Mouse (Mus musculus) layer of hippocampus, adult 9-10 months (tissue): ENCODE results near the gene P4ha3.

Experiments used
- DNase-seq: peaks from one replicate; pipeline ENCODE4 v3.0.0; 2022; ENCODE audit warnings: low spot score

Gene P4ha3

DNA sequence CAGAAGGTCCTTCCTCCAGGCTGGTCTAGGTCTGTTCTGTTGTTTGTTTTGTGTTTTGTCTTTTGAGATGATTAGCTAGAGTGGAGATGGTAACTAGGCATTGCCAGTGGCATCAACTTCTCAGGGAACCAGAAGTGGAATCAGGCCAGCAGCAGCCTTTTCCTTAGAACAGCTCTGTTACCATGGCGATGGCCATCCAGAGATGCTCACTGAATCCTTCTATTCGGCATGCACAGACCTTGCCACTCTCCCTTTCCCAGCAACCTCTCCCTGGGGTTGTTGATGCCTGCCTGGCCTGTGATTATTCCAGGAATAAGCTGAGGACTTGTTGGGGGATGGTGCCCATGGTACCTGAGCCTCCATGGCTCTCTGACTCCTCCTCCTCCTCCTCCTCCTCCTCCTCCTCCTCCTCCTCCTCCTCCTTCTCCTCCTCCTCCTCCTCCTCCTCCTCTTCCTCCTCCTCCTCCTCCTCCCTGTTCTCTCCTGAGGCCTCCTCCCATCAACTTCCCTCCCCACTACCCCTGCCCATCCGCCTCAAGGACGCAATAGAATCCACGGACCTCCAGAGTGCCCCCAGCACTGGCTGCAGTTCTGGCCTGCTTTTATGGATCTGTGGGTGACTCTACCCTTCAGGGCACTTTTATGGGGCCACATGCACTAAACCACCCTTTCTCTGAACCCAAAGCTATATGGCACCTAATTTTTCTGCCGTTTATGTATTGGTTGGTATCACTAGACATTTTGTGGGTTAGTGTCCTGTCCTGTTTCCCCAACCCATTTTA lies 22.7 kb downstream of the P4ha3 start:
- DNase-seq: no peak

DNA sequence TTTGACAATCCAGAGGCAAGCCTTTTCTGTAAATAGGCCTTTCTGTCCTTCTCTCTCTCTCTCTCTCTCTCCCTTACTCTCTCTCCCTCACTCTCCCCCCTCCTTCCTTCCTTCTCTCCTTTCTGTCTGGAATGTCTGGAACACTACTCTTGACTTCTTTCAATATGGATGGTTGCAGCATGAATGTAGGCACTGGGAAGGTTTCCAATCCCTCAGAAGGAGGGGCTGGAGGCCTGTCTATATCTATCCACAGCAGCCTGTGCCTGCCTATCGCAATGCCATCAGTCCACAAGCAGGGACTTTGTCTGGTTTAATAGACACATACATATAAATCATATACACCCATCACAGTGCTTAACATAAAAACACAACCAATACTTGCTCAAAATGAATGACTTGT lies 23.9 kb downstream of the P4ha3 start:
- no peak for DNase-seq

DNA sequence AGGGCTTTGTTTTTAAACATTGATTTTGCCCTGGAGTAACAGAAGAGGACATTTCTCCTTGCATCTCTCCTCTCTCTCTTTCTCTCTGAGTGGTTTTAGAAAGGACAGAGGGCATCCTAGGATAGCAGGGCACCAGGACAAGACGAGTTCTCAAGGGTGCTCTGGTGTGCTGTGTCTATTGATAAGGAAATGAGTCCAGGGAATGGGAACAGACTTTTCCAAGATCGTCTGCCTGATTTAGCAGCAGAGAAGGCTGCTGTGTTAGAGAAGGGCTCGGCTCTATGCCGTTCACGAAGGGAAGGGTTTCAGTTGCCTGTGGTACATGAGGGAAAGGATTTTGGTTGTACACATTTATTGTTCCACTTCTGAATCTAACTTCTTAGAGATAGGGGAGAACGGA lies 24.4 kb downstream of the P4ha3 start:
- no peak for DNase-seq

DNA sequence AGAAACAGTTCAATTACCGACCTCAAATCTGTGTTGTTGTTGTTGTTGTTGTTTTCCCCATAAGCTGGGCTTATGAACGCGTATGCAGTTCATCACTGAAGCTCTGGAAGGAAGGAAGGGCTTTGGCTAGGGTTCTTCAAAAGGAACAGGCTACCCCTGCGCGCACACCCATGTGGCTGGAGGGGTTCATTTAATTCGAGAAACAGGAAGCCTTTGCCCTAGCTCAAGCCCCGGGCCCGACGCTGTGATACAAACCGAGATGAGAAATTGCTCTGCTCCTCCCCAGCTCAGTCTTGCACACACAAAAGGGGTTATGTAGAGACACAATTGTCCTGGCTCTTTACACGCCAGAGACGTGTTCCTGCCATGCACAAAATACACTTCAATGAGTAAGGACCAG lies 25.0 kb downstream of the P4ha3 start:
- no peak for DNase-seq

DNA sequence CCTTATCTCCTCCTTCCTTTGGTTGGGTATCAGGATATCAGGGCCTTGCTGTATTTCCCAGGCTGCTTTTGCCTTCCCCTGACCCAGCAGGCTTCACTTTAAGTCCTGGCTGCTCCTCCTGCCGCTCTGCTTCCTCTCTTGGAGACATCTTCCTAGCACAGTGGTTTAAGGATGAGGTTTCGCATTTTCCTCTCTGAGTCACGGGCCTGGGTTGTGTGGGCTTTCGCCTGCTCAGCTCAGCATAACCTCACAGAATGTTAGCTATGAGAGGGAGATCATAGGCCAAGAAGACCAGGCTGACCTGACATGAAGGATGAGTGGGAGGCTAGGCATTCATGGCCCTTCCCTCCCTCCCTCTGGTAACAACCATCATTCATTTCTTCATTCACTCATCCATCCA lies 27.4 kb downstream of the P4ha3 start:
- DNase-seq: no peak

DNA sequence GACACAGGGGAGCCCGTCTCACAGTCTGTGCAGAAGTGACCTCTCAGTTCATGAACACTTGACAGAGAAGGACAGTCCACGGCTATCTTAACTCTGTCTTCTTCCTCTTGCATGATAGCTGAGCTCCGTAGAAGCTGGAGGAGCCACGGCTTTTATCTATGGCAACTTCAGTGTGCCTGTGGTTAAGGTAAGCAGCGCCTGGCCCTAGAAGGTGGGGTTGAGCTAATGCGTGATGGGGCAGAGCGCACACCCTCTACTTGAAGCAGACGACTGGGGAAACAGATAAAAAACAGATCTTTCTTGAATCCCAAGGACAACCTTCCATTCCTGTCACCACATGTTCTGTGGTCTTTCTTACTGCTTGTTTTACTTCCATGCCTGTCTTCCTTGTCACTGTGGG lies 31.6 kb downstream of the P4ha3 start:
- no peak for DNase-seq

DNA sequence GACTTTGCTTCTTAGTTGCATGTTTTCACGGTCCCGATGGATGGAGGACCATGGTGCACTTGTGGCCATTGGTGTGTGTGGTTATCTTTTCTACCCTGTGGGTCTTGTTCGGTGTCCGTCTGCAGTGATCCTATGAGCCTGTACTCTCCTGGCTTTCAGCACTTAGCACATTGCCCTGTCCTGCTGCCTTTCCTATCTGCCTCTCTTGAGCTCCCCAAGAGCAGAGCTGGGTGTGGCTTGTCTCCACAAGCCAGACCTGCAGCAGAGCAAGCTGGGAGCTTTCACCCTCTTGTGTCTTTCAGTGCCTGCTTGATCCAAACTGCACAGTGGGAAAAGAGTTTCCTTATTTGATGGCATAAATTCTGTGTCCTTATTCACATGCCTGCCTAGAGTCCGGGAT lies 32.2 kb downstream of the P4ha3 start:
- DNase-seq: no peak

DNA sequence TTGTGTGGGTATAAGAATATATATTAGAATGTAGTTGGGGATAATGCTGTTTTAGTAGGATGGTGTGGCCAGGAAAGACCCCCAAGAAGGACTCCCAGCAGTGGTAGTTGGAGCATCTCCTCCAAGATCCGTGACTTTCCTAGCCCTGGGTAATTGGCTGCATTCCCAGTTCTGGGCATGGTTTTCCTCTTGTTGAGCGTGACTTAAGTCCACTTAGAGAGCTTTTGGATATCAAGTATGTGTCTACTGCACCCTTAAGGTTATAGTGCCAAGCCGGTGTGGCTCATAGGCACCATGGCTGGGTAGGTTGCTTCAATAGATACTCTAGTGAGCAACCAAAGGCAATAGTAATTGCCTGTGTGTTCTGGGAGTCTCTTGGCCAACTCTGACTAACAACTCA lies 38.4 kb downstream of the P4ha3 start:
- no peak for DNase-seq

DNA sequence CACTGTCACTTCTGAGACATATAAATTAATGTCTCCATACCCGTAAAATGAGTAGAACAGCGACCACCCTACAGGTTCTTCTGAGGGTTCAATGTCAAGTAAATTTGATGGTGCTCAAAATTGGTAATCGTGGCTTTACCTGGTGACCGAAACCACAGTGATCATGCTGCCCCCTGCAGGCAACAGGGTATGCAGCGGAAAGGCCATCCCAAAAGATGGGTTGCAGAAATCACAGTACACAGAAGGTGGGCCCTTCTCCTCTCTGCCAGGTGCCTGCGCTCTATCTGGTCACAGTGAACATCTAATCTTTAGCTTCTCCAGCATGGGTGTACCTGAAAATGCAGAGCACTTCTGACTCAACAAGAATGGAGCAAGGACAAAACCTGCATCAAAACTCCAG lies 40.2 kb downstream of the P4ha3 start:
- peak; percentile 38 for DNase-seq

DNA sequence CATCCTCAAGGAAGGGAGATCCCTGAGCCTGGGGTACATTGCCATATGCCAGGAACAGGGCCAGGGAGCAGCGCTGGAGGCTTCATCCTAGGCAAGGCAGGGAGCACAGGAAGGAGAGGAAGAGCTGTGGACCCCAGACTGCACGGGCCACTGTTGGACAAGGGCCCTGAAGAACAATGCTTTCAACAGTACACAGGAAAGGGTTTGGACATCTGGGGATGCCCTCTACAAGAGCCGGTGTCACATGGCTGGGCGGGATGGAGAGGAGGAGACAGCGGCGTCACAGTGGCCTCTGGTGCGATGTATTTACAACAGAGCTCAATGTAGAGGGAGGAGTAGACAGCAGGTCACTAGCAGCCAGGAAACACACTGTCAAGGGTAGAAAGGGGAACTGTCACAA lies 42.2 kb downstream of the P4ha3 start:
- DNase-seq: no peak

DNA sequence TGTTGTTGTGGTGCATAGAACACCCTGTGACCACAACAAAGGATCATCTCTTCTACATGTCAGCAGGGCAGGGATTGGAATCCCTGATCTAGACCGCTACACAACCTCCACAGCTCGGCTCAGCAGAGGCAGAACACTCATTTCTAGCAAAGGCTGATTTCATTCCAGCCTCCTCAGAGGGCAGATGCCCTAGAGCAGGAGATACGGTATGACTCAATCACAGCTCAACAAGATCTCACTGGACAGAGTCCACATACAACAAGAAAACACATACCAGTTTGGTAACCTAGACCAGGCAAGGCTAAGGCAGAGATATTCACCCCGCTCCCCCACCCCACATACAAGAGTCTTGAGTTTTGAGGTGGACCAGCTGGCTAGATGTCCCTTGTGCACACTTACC lies 43.3 kb downstream of the P4ha3 start:
- no peak for DNase-seq

DNA sequence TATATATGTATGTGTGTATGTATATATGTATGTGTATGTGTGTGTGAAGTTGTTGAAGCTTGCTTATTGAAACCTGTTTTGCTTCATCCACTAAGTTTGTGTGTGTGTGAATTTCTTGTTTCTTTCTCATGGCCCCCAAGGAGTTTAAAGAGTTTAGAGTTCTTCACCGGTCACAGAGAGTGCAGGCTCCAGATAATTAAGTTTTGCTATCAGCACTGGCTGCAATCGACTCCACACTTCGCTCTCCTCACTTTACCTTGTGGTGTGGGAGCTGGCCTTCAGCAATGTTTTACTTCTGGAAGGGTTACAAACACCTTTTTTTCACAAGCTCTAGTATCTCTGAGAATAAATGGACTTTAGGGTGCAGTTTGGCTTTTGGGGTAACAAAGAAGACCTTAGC lies 45.9 kb downstream of the P4ha3 start:
- DNase-seq: no peak

DNA sequence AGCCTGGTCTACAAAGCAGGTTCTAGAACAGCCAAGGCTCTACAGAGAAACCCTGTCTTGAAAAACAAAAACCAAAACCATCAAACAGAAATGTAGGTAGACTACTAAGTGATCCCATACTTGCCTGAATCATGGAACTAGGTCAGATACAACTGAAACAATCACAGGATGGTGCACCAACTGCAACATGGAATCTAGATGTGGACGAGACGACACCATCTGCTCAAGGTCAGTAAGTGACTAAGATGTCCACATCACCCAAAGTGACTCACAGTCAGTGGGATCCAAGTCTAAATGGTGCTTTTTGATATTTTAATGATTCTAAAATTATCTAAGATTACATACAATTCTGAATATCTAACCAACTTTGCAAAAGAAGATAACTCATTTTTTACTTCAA lies 50.6 kb downstream of the P4ha3 start:
- DNase-seq: no peak

DNA sequence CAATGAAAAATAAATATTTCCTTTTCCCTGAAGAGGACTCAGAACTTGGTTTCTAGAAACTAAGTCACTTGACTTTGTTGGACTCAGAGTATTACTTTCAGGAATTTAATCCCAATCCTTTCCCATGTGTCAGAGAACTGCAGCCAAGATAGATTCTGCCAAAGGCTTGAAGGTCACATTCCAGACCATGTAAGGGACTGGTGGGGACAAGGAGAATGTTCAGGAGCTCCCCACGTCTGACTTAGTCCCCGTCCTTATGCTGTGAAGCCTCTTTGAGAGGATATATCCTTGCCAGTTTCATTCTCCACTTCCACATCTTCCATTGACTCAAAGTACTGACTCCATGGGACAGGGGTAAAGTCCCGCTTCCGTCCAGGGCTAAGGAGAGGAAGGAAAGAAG lies 69.7 kb downstream of the P4ha3 start:
- DNase-seq: no peak

DNA sequence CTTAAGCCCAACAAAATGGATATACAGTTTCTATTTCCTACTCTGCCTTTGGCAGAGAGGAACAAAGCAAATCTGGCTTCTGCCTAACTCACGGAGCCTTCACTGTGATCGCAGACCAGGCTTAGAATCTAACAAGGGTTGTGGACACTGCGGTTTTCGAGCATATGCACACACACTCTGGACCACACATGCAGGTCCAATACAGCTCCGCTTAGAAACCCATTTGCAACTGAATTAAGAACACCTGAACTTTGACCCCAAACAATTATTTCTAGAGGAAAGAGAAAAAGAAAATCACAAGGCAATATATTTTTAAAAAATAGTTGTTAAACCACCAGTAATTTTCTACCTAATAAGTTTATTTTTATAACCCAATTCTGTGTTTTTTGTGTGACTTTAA lies 71.0 kb downstream of the P4ha3 start:
- no peak for DNase-seq

DNA sequence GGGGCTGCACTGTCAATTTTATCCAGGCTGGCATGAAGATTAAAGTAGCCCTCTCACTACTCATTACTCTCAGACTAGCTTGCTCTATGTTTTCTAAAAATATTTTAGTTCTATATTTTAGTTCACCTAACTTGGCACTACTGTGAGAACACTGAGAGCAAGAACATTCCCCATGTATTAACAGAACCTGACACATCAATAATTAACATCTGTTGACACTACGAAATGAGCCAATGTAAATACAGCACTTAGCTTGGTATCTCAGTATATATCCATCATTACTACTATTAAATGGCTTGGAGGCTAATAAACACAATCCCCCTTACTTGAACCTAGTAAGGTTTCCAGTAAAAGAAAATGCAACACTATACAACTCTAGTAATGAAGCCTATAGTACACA lies 71.4 kb downstream of the P4ha3 start:
- no peak for DNase-seq

DNA sequence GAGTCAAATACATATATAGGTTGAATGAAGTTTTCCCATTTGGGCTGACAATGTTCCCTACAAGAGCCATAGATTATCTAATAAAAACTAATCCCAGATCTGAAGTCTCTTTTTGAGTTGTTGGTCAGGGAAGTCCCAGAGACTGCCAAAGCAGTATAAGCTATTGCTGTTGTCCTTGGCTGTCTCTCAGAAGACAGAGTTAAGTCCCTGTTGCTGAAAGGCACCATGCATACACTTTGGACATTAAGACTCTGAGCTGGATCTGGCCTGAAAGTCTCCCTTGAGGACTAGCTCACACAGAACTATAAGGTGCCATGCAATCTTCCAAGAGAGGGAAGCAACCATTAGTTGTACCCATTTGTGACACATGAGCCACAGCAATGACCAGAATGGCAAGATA lies 72.5 kb downstream of the P4ha3 start:
- no peak for DNase-seq

DNA sequence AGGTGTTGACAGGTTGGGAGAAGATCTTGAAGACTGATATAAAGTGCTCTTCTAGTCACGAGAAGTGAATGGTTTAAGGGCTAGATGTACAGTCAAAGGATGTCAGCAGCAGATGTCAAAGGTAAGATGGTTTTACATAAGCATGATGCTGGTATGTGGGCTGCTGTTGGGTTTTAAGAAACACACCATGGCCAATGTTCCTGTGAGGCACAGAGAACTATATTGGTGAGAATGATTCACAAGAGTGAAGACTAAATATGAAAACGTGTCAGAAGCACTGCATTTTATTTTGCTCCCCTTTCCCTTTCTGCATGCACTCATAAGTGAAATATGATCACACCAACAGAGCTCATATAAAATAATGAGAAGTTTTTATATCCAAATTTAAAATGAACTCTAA lies 77.8 kb downstream of the P4ha3 start:
- DNase-seq: no peak

DNA sequence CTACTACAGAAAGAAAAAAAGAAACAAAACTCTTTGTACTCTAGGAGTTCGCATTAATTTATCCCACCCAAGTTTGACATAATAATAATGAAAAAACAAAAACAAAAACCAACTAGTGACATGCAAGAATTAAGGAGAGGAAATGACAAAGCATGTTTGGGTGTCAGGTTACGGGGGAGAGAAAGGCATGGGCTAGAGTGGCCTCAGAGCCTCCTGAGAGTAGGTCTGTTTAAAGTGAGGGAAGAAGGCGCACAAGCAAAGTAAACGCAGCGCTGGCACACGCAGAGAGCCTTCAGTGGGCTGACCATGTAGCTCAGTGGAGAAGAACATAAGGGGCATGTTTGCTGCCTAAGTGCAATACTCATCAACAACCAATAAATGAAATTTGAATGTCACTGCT lies 79.6 kb downstream of the P4ha3 start:
- DNase-seq: no peak
